Mouse (Mus musculus): ENCODE measurements around the gene Gm8693.
"Not testable (repeated sequence)": the region's sequence is repeated elsewhere in the genome, so short reads cannot be mapped to it uniquely, and the experiment has no call there.

DNA sequence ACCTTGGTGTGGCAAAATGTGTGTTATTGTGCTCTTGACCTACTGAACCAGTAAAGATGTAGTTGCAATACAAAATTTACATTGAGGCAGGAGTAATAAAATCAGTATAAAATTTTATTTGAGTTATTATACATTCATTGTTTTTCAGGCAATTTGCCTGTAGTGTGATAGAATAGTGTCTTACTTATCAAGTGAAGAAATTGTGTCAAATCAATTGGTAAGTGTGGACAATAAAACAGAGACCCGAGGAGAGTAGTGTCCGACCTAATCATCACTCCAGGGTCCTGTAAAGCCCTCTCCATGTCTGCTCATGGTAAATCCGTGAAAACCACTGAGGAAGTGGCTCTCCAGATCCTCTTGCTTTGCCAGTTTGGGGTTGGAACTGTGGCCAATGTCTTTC lies 34.4 kb downstream of the Gm8693 start, which contains the start of gene Vmn1r155:
- TF ChIP-seq CTCF (IDR thresholded peaks at IDR 0.05; ENCODE audit: low read depth, low read length); POLR2A (IDR thresholded peaks at IDR 0.05; ENCODE audit: borderline replicate concordance, low read depth, low read length): not testable (repeated sequence)
